Mouse (Mus musculus): ENCODE measurements around the gene Adgrl4. TPM values are rescaled to one million over a fixed set of nuclear protein-coding genes. Genes with fewer than 3 reads are reported as not detected.

The Adgrl4 gene
- polyA plus RNA-seq, 1 experiment: 10.2 TPM

- TF ChIP-seq CTCF (IDR thresholded peaks at IDR 0.05; ENCODE audit: borderline replicate concordance, extremely low read depth, insufficient read depth, insufficient read length): no peak
- TF ChIP-seq POLR2A (IDR thresholded peaks at IDR 0.05; ENCODE audit: borderline replicate concordance, extremely low read depth, insufficient read depth, insufficient read length, poor library complexity, severe bottlenecking): no peak
- DNase-seq (ENCODE audit: low read depth): peak; percentile 37
Measured at GRCm38 (mm10) chr3:151576155-151576554, 138.5 kb downstream of the Adgrl4 start.

DNA sequence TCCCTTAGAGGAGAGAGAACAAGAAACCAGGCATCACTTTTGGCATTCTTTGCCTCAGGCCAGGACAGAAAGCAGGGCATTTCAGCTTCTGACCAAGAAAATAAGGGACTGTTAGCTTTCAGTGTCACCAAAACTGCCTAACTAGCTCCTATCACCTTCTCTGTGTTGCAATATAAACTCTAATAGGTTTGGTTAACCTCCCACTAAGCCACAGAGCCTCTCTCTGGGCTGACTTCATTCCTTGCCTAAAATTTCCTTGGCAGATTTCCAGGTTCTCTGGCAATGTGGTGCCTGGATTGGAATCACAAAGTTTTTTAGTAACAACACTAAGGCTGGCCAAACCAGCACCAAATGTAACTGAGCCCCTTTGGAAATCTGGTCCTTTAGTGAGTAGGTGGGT, 154.2 kb downstream of the Adgrl4 start:
- no peak for TF ChIP-seq POLR2A (IDR thresholded peaks at IDR 0.05; ENCODE audit: borderline replicate concordance, extremely low read depth, insufficient read depth, insufficient read length, poor library complexity, severe bottlenecking)
- DNase-seq (ENCODE audit: low read depth): no peak

Data from brain, embryonic 14.5 days (tissue).